Mouse (Mus musculus) layer of hippocampus, postnatal 10 days (tissue): ENCODE measurements around the gene Sorbs1. TPM values are rescaled to one million over a fixed set of nuclear protein-coding genes. Genes with fewer than 3 reads are reported as not detected.

Experiments used
- DNase-seq, 2 experiments: peaks; one replicate each; pipeline ENCODE4 v3.0.0; 2021; ENCODE audit warnings: low spot score in 2 of 2
- total RNA-seq, 2 experiments: library from RNA; stranded (reverse); gene quantifications; 2 replicates each; pipeline ENCODE4 v1.2.3; 2021

Gene Sorbs1
- total RNA-seq, 2 experiments from 2014 or later = 147 to 148 TPM

GRCm38 (mm10) chr19:40481115-40481514, 32.5 kb downstream of the Sorbs1 start:
- DNase-seq = no peak

GRCm38 (mm10) chr19:40478161-40478575, 35.4 kb downstream of the Sorbs1 start:
- no peak for DNase-seq

- no peak for DNase-seq
Measured at GRCm38 (mm10) chr19:40477445-40477941, 36.1 kb downstream of the Sorbs1 start.

GRCm38 (mm10) chr19:40476491-40476890, 37.1 kb downstream of the Sorbs1 start:
- DNase-seq = no peak

GRCm38 (mm10) chr19:40471526-40472245, 41.9 kb downstream of the Sorbs1 start:
- peak; percentile 68 to 72 for DNase-seq

GRCm38 (mm10) chr19:40469792-40470191, 43.8 kb downstream of the Sorbs1 start:
- DNase-seq = no peak

GRCm38 (mm10) chr19:40468308-40468707, 45.3 kb downstream of the Sorbs1 start:
- peak in 1 of 2 experiments; percentile 40 for DNase-seq

GRCm38 (mm10) chr19:40467810-40468209, 45.8 kb downstream of the Sorbs1 start:
- DNase-seq = peak in 1 of 2 experiments; percentile 20

GRCm38 (mm10) chr19:40465339-40465738, 48.2 kb downstream of the Sorbs1 start:
- peak in 1 of 2 experiments; percentile 23 for DNase-seq

- no peak for DNase-seq
Measured at GRCm38 (mm10) chr19:40464408-40464807, 49.2 kb downstream of the Sorbs1 start.

- DNase-seq = no peak
Measured at GRCm38 (mm10) chr19:40462892-40463291, 50.7 kb downstream of the Sorbs1 start.

- no peak for DNase-seq
Measured at GRCm38 (mm10) chr19:40462481-40462880, 51.1 kb downstream of the Sorbs1 start.

GRCm38 (mm10) chr19:40461662-40462061, 51.9 kb downstream of the Sorbs1 start:
- DNase-seq = no peak

- DNase-seq = no peak
Measured at GRCm38 (mm10) chr19:40460854-40461490, 52.6 kb downstream of the Sorbs1 start.

GRCm38 (mm10) chr19:40459338-40459737, 54.2 kb downstream of the Sorbs1 start:
- DNase-seq = no peak

GRCm38 (mm10) chr19:40458806-40459205, 54.8 kb downstream of the Sorbs1 start:
- DNase-seq = no peak

GRCm38 (mm10) chr19:40455248-40455647, 58.3 kb downstream of the Sorbs1 start:
- no peak for DNase-seq

- DNase-seq = no peak
Measured at GRCm38 (mm10) chr19:40454096-40454495, 59.5 kb downstream of the Sorbs1 start.

- DNase-seq = no peak
Measured at GRCm38 (mm10) chr19:40452201-40452600, 61.4 kb downstream of the Sorbs1 start.

GRCm38 (mm10) chr19:40451307-40451706, 62.3 kb downstream of the Sorbs1 start:
- DNase-seq = no peak

GRCm38 (mm10) chr19:40446525-40446924, 67.1 kb downstream of the Sorbs1 start:
- DNase-seq = no peak

GRCm38 (mm10) chr19:40442377-40442776, 71.2 kb downstream of the Sorbs1 start:
- no peak for DNase-seq
